Mouse (Mus musculus) forebrain, embryonic 14.5 days (tissue): ENCODE data around the gene Emb. TPM values are rescaled to one million over a fixed set of nuclear protein-coding genes. Genes with fewer than 3 reads are reported as not detected.

Experiments used
- ATAC-seq: fragments of 200-750 bp; cut with Nextera tagmentation; 2 replicates; pipeline ENCODE4 v1.8.0; 2017; ENCODE audit warnings: mild to moderate bottlenecking, moderate library complexity
- DNase-seq: peaks from one replicate; pipeline ENCODE4 v3.0.0-alpha.2; 2015; ENCODE audit warnings: low spot score
- H3K27ac ChIP-seq: fragments of 300-500 bp; sonication (generic); 2 replicates; pipeline ENCODE4 v1.5.1; 2014; ENCODE audit warnings: low read depth, mild to moderate bottlenecking, control low read depth, low read length, moderate library complexity
- H3K27me3 ChIP-seq: fragments of 300-500 bp; sonication (generic); replicated peaks from 2 replicates; pipeline ENCODE4 v1.6.1; 2014; ENCODE audit warnings: low read length, control low read depth, mixed read lengths; ENCODE audit not compliant: control insufficient read depth, insufficient read depth
- H3K36me3 ChIP-seq: fragments of 300-500 bp; sonication (generic); 2 replicates; pipeline ENCODE4 v1.6.1; 2014; ENCODE audit warnings: low read length, control low read depth; ENCODE audit not compliant: control insufficient read depth, insufficient read depth
- H3K4me1 ChIP-seq: fragments of 300-500 bp; sonication (generic); 2 replicates; pipeline ENCODE4 v1.6.1; 2014; ENCODE audit warnings: antibody characterized with exemption, low read length, control low read depth; ENCODE audit not compliant: control insufficient read depth, insufficient read depth
- H3K4me2 ChIP-seq: fragments of 300-500 bp; sonication (generic); 2 replicates; pipeline ENCODE4 v1.6.1; 2014; ENCODE audit warnings: mild to moderate bottlenecking, control low read depth, low read length
- H3K4me3 ChIP-seq: fragments of 300-500 bp; sonication (generic); 2 replicates; pipeline ENCODE4 v1.5.1; 2014; ENCODE audit warnings: low read depth, low read length, control low read depth
- H3K9ac ChIP-seq: fragments of 300-500 bp; sonication (generic); 2 replicates; pipeline ENCODE4 v1.6.1; 2014; ENCODE audit warnings: mild to moderate bottlenecking, low read length, control low read depth, moderate library complexity
- H3K9me3 ChIP-seq: fragments of 300-500 bp; sonication (generic); replicated peaks from 2 replicates; pipeline ENCODE4 v1.6.1; 2016; ENCODE audit warnings: low read length, control low read depth, mixed read lengths; ENCODE audit not compliant: control insufficient read depth
- WGBS: fragments of 180-500 bp; shearing (Covaris S2); extraction: QIAGEN DNeasy Blood & Tissue Kit; methylation state at CpG from one replicate; pipeline ENCODE4 v1.1.7; 2014; 5-methylcytosine and 5-hydroxymethylcytosine counted together
- polyA plus RNA-seq: library from polyadenylated mRNA; unstranded; fragments of >200 nt; fragmentation: Nextera tagmentation; extraction: Ambion mirVana; gene quantifications from 2 replicates; pipeline ENCODE4 v1.2.1, GENCODE M21; 2014

The Emb gene
- polyA plus RNA-seq, 1 experiment from 2014 or later: 10.8 TPM

DNA sequence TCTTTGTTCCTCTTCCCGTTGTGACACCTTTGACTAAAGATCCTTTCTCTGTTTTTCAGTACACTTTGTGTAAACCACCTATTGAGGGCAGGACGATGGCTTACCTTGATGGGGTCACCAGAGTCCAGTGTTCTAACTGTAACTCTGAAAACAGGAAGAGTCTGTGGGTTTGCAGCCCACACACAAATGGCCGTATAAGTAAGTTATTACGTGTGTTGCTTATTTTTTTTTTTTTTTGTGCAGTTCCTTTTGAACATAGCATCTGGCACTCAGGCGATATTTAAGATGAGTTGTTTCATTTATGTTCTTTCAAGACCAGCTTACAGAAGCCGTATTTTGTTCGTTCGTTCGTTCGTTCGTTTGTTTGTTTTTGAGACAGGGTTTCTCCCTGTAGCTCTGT is 9.3 kb downstream of the Emb start:
- WGBS: 65% methylated on average over 11 of the region's 11 CpGs
- Histone ChIP-seq H3K4me1 (peaks cover 5% of the 10 kb centered on the region), H3K27me3 (no peaks in the 10 kb centered on the region), H3K9me3 (no peaks in the 10 kb centered on the region), H3K9ac (no peak overlapping the region), H3K36me3 (no peaks in the 10 kb centered on the region), H3K27ac (no peak overlapping the region), H3K4me2 (no peak overlapping the region), H3K4me3 (no peak overlapping the region)
- no peak for DNase-seq
- no peak for ATAC-seq

DNA sequence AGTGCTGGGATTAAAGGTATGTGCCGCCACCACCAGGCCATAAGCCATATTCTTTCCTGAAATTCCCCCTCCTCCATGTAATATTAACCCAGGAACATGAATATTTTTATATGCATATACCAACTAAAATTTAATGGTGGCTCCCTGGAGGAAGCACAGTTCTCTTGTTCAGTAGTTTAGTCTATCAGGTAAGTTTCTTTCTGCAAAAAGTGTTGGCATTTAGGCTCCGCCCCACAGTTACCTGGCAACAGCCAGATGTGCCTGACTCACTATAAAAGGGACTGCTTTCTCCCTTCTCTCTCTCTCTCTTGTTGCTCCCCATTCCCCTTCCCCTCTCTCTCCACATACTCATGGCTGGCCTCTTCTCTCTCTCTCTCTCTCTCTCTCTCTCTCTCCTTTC is 9.8 kb downstream of the Emb start:
- H3K4me3 ChIP-seq: no peak overlapping the region
- DNase-seq (no peak), ATAC-seq (no peak)
- no peaks in the 10 kb centered on the region for H3K36me3 ChIP-seq
- H3K9ac ChIP-seq: no peak overlapping the region
- H3K9me3 ChIP-seq: no peaks in the 10 kb centered on the region
- H3K27ac ChIP-seq: no peak overlapping the region
- H3K4me2 ChIP-seq: no peak overlapping the region
- no peaks in the 10 kb centered on the region for H3K27me3 ChIP-seq
- 73% methylated on average over 2 of the region's 2 CpGs for WGBS
- H3K4me1 ChIP-seq: peaks cover 5% of the 10 kb centered on the region

DNA sequence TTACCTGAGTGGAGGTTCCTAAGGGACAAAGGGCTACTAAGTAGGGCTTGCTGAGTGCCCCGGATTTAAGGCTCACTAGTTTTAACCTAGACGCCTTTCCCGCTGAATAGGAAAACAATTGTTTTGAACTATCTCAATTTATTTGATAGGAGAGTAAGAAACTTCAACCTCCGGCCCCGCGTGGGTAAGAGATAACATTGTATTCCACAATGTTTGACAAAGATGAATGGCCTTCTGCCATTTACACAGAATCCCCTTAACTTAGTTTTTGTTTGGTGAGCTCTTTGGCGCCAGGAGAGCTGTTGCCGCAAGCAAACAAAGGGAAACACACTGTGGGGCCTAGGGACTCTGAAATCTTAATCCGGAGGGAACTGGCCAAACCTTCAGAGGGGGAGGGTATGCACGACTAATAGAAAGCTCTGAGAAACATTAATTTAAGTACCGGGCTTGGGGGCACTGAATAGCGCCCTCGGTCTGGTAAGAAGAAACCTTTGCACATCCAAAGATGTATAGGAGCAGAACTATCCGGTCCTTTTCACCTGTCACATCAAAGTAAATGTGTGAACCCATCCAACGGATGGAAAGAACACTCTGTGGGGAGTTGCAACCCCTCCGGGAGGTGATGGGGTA is 11.7 kb downstream of the Emb start:
- ATAC-seq: peak; percentile 21
- Histone ChIP-seq H3K9ac (peak overlapping the region; percentile 87), H3K4me3 (peak overlapping the region; percentile 69), H3K4me1 (peaks cover 5% of the 10 kb centered on the region), H3K27ac (peak overlapping the region; percentile 62; the same call in 1 of the 2 replicates), H3K4me2 (peak overlapping the region; percentile 81), H3K9me3 (no peaks in the 10 kb centered on the region), H3K36me3 (no peaks in the 10 kb centered on the region), H3K27me3 (no peaks in the 10 kb centered on the region)
- peak; percentile 47 for DNase-seq
- 3% methylated on average over 16 of the region's 16 CpGs for WGBS

DNA sequence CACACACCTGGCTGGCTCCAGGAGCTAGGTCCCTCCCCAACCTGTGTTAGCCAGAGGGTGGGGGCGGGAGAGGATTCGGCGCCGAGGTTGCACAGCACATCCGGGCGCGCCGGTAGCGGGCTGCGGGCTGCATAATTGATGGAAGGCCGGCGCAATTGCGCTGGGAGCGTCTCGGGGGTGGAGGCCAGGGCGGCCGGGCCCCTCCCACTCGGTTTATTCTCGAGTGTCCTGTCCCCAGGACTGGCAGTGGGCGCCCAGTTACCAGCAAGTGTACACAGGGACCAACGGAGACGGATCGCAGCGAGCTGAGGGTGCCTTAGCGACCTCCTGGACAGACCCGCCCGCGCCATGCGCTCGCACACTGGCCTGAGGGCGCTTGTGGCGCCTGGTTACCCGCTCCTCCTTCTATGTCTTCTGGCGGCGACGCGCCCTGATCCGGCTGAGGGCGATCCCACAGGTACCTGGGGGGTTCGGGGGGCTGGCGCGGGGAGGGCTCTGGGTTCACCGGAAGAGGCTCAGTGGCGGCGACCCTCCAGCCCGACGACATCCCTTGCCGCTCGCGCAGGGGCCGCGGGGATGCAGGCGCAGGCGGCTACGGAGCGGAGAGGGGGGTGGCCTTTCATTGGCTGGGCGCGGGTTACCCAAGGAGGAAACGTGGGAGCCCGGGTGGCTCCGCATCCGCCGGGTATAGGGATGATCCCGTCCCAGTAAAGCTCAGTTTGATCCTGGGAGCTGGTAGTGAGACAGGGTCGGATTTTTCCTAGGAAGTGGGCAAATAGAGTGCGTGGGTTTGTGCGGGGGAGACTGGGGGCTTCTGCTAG is 12.4 kb downstream of the Emb start, which contains the start of gene Gm17509:
Gene Gm17509 (minus strand): TSS at position 575 of the 821 bp plus-strand sequence.
- H3K9ac ChIP-seq: peak within 1 kb of the TSS; percentile 87
- H3K4me1 ChIP-seq: peaks cover 5% of the 10 kb centered on the region
- peak within 1 kb of the TSS; percentile 62 for H3K27ac ChIP-seq
- peak; percentile 93 for ATAC-seq
- no peaks in the 10 kb centered on the region for H3K9me3 ChIP-seq
- under 1% methylated on average over 67 of the region's 67 CpGs for WGBS
- no peaks in the 10 kb centered on the region for H3K27me3 ChIP-seq
- H3K36me3 ChIP-seq: no peaks in the 10 kb centered on the region
- H3K4me3 ChIP-seq: peak within 1 kb of the TSS; percentile 69
- H3K4me2 ChIP-seq: peak within 1 kb of the TSS; percentile 81
- peak; percentile 74 for DNase-seq

DNA sequence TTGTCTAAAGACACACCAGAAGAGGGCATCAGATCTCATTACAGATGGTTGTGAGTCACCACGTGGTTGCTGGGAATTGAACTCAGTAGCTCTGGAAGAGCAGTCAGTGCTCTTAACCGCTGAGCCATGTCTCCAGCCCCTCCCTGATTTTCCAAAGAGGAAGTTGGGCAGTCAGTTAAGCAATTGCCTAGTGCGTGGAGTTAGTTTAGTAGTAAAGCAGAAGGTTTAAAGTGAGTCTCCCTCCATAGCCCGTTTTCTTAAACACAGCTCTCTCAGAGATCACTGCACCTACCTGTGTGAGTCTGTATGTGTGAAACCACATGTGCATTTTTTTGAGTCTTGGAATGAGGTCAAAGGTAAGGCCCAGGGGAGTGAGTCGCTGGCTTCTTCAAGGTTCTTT is 14.8 kb downstream of the Emb start:
- Histone ChIP-seq H3K27me3 (no peaks in the 10 kb centered on the region), H3K9ac (no peak overlapping the region), H3K4me3 (no peak overlapping the region), H3K4me1 (peaks cover 5% of the 10 kb centered on the region), H3K36me3 (no peaks in the 10 kb centered on the region), H3K9me3 (no peaks in the 10 kb centered on the region), H3K27ac (no peak overlapping the region), H3K4me2 (no peak overlapping the region)
- 48% methylated on average over 5 of the region's 5 CpGs for WGBS
- DNase-seq: no peak
- no peak for ATAC-seq

DNA sequence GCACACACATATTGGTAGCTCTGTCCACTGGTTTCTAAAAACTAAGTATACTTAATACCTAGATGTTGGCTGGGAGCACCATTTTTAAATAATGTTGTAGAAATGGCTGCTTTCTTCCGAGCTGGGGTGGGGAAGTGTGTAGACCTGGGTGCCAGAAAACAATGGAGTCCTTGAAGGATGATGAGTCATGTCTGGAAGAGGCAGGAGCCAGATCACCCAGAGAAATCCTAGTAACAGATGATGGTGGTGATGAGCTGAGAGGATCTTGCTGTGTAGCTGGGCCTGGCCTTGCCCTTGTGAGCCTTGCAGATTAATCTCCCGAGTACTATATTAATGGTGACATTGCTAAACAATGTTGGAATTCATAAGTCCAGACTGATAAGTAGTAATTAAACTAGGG is 16.6 kb downstream of the Emb start:
- Histone ChIP-seq H3K36me3 (no peaks in the 10 kb centered on the region), H3K9ac (no peak overlapping the region), H3K4me3 (no peak overlapping the region), H3K27me3 (no peaks in the 10 kb centered on the region), H3K9me3 (no peaks in the 10 kb centered on the region), H3K4me1 (peaks cover 4% of the 10 kb centered on the region), H3K4me2 (no peak overlapping the region), H3K27ac (no peak overlapping the region)
- DNase-seq (no peak), ATAC-seq (no peak)
- 77% methylated on average over 2 of the region's 2 CpGs for WGBS

DNA sequence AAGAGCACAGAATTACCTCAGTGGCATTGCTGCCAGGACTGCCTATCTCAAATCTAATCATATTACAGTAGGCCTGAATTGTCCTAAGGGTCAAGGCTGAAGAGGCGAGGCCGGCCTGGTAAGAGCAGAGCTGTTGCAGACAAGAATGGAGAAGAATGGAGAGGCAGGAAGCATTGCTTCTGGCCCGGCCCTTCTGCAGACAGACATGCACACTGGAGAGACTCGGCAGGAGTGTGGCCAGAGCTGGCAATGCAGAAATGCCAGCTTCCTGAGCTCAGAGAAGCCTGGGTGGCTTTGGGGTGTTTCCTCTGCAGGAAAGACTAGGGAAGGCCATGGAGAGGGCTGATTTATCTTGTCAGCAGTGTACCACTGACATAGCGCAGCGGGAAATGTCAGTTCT is 17.2 kb downstream of the Emb start:
- DNase-seq (no peak), ATAC-seq (no peak)
- Histone ChIP-seq H3K27me3 (no peaks in the 10 kb centered on the region), H3K4me3 (no peak overlapping the region), H3K4me2 (no peak overlapping the region), H3K4me1 (no peaks in the 10 kb centered on the region), H3K9me3 (no peaks in the 10 kb centered on the region), H3K27ac (no peak overlapping the region), H3K36me3 (no peaks in the 10 kb centered on the region), H3K9ac (no peak overlapping the region)
- WGBS: 86% methylated on average over 6 of the region's 6 CpGs

DNA sequence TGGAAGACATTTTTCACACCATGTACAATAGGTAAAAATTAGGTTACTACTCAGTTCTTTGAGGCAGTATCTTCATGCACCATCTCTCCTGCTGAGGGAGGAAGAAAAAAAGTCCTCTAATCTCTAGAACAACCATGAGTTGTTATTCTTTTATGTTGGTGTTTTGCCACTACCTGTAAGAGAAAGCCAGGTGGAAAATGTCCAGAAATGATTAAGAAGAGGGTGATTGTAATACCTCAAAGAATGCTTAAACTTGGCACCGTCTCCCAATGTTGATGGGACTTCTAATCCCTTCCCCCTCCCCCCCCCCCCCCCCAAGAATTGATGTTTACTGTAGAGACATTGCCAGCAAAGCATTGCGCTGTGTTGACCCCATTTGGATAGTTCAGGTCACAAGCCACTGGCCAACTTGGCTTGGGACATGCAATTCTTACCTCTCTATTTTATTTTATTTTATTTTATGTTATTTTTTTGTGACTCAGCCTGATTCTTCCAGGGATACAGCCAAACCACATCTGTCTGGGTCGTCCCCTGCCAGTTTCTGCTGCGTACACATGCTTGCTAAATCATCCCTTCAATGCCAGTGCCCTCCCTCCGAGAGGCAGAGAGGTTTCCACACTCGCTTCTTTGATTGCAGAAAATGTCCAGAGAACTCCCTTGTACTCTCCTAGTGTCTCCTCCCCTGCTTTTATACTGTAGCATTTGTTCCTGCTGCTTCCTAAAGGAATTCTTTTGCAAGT is 22.2 kb downstream of the Emb start:
- DNase-seq (no peak), ATAC-seq (no peak)
- H3K4me3 ChIP-seq: no peak overlapping the region
- no peaks in the 10 kb centered on the region for H3K36me3 ChIP-seq
- no peaks in the 10 kb centered on the region for H3K27me3 ChIP-seq
- no peak overlapping the region for H3K4me2 ChIP-seq
- no peak overlapping the region for H3K27ac ChIP-seq
- no peaks in the 10 kb centered on the region for H3K4me1 ChIP-seq
- no peak overlapping the region for H3K9ac ChIP-seq
- H3K9me3 ChIP-seq: no peaks in the 10 kb centered on the region
- 73% methylated on average over 6 of the region's 6 CpGs for WGBS
